Mouse (Mus musculus): ENCODE measurements around the gene Mmd. TPM values are rescaled to one million over a fixed set of nuclear protein-coding genes. Genes with fewer than 3 reads are reported as not detected.

Gene Mmd
- total RNA-seq (2014; fragmentation: Nextera tagmentation) (3.8 and 6.1 TPM in 2 replicates), total RNA-seq (2017) (10.7 and 12.0 TPM in 2 replicates), polyA plus RNA-seq (2012) (2.0 and 2.8 TPM in 2 replicates)

GRCm38 (mm10) chr11:90249025-90249650 lies at the start of gene Mmd:
Mmd (plus strand) TSS chr11:90249456.
- peaks cover 13% of the 10 kb centered on the region for H3K9me3 ChIP-seq (replicated peaks)
- DNase-seq (ENCODE audit: low spot score) (peak; percentile 78), ATAC-seq (ENCODE audit: extremely low read depth, insufficient number of reproducible peaks, low FRiP score, poor library complexity, severe bottlenecking) (peak; percentile 99)
- H3K36me3 ChIP-seq (replicated peaks), result no peaks in the 10 kb centered on the region
- H3K27me3 ChIP-seq (ENCODE audit: insufficient read depth, low read length), result no peaks in the 10 kb centered on the region; the same call in 1 of the 2 replicates
- peak within 1 kb of the TSS; percentile 76 for H3K4me3 ChIP-seq (ENCODE audit: low read depth, low read length)
- H3K4me1 ChIP-seq (ENCODE audit: insufficient read depth, low read depth, low read length), result peaks cover 9% of the 10 kb centered on the region
- TF ChIP-seq POLR2AphosphoS5 (IDR thresholded peaks at IDR 0.05; ENCODE audit: insufficient replicate concordance, low read depth, low read length) (no peak), GATA2 (IDR thresholded peaks at IDR 0.05; ENCODE audit: borderline replicate concordance, low read depth, low read length) (no peak), CTCF (IDR thresholded peaks at IDR 0.05; ENCODE audit: low read depth, low read length) (no peak), TAL1 (conservative IDR thresholded peaks at IDR 0.05; ENCODE audit: low read depth, low read length) (no peak), GATA1 (IDR thresholded peaks at IDR 0.05; ENCODE audit: borderline replicate concordance, low read length) (no peak)

DNA sequence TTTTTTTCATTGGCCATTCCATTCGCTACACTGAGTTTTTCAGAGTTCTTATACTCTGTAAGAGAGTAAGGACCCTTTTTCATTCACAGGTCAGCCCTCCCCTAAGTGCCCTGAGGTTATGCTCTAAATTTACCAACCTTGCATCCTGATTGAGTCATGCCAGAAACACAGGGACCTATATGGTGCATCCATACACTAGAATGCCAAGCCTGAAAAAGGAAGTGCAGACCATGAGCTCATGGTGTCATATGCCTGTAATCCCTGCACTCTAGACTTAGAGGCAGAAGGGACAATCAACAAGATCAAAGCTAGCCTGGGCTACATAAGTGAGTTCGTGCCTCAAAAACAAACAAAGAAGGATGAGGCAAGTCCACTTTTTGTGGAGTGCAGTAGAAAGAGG lies 48.4 kb upstream of the Mmd start:
- no peak for ATAC-seq (ENCODE audit: extremely low read depth, insufficient number of reproducible peaks, low FRiP score, poor library complexity, severe bottlenecking)
- H3K27me3 ChIP-seq (ENCODE audit: insufficient read depth, low read length), result no peaks in the 10 kb centered on the region

GRCm38 (mm10) chr11:90214246-90214645 lies 35.0 kb upstream of the Mmd start:
- no peak for ATAC-seq (ENCODE audit: extremely low read depth, insufficient number of reproducible peaks, low FRiP score, poor library complexity, severe bottlenecking)

More for the DNA sequence above, 48.4 kb upstream of the Mmd start:
- no peaks in the 10 kb centered on the region for H3K4me1 ChIP-seq (ENCODE audit: insufficient read depth, low read depth, low read length)
- TF ChIP-seq POLR2AphosphoS5 (IDR thresholded peaks at IDR 0.05; ENCODE audit: insufficient replicate concordance, low read depth, low read length) (no peak), TAL1 (conservative IDR thresholded peaks at IDR 0.05; ENCODE audit: low read depth, low read length) (no peak), GATA1 (IDR thresholded peaks at IDR 0.05; ENCODE audit: borderline replicate concordance, low read length) (no peak), GATA2 (IDR thresholded peaks at IDR 0.05; ENCODE audit: borderline replicate concordance, low read depth, low read length) (no peak), CTCF (IDR thresholded peaks at IDR 0.05; ENCODE audit: low read depth, low read length) (no peak)
- H3K9me3 ChIP-seq (replicated peaks), result peaks cover 3% of the 10 kb centered on the region
- H3K4me3 ChIP-seq (ENCODE audit: low read depth, low read length), result no peak overlapping the region
- no peak for DNase-seq (ENCODE audit: low spot score)
- no peaks in the 10 kb centered on the region for H3K36me3 ChIP-seq (replicated peaks)

GRCm38 (mm10) chr11:90220022-90220645 lies 29.1 kb upstream of the Mmd start:
- ATAC-seq (ENCODE audit: extremely low read depth, insufficient number of reproducible peaks, low FRiP score, poor library complexity, severe bottlenecking) (no peak; the same call in 1 of the 2 replicates), DNase-seq (ENCODE audit: low spot score) (no peak)
- Histone ChIP-seq H3K36me3 (replicated peaks) (no peaks in the 10 kb centered on the region), H3K4me1 (ENCODE audit: insufficient read depth, low read depth, low read length) (peaks cover 6% of the 10 kb centered on the region), H3K4me3 (ENCODE audit: low read depth, low read length) (no peak overlapping the region), H3K9me3 (replicated peaks) (peaks cover under 1% of the 10 kb centered on the region; the same call in 1 of the 2 replicates), H3K27me3 (ENCODE audit: insufficient read depth, low read length) (no peaks in the 10 kb centered on the region)
- TF ChIP-seq POLR2AphosphoS5 (IDR thresholded peaks at IDR 0.05; ENCODE audit: insufficient replicate concordance, low read depth, low read length) (no peak), TAL1 (conservative IDR thresholded peaks at IDR 0.05; ENCODE audit: low read depth, low read length) (no peak), CTCF (IDR thresholded peaks at IDR 0.05; ENCODE audit: low read depth, low read length) (no peak), GATA2 (IDR thresholded peaks at IDR 0.05; ENCODE audit: borderline replicate concordance, low read depth, low read length) (no peak), GATA1 (IDR thresholded peaks at IDR 0.05; ENCODE audit: borderline replicate concordance, low read length) (no peak)

More at GRCm38 (mm10) chr11:90214246-90214645, 35.0 kb upstream of the Mmd start:
- H3K27me3 ChIP-seq (ENCODE audit: insufficient read depth, low read length), result no peaks in the 10 kb centered on the region
- H3K36me3 ChIP-seq (replicated peaks), result no peaks in the 10 kb centered on the region
- no peaks in the 10 kb centered on the region for H3K9me3 ChIP-seq (replicated peaks)
- no peaks in the 10 kb centered on the region for H3K4me1 ChIP-seq (ENCODE audit: insufficient read depth, low read depth, low read length)
- no peak overlapping the region for H3K4me3 ChIP-seq (ENCODE audit: low read depth, low read length)
- DNase-seq (ENCODE audit: low spot score), result no peak
- TF ChIP-seq TAL1 (conservative IDR thresholded peaks at IDR 0.05; ENCODE audit: low read depth, low read length) (no peak), POLR2AphosphoS5 (IDR thresholded peaks at IDR 0.05; ENCODE audit: insufficient replicate concordance, low read depth, low read length) (no peak), GATA2 (IDR thresholded peaks at IDR 0.05; ENCODE audit: borderline replicate concordance, low read depth, low read length) (no peak), CTCF (IDR thresholded peaks at IDR 0.05; ENCODE audit: low read depth, low read length) (no peak), GATA1 (IDR thresholded peaks at IDR 0.05; ENCODE audit: borderline replicate concordance, low read length) (no peak)

GRCm38 (mm10) chr11:90220750-90221149 lies 28.5 kb upstream of the Mmd start:
- no peak for DNase-seq (ENCODE audit: low spot score)
- H3K9me3 ChIP-seq (replicated peaks), result peaks cover 6% of the 10 kb centered on the region
- TF ChIP-seq TAL1 (conservative IDR thresholded peaks at IDR 0.05; ENCODE audit: low read depth, low read length) (no peak), CTCF (IDR thresholded peaks at IDR 0.05; ENCODE audit: low read depth, low read length) (no peak), POLR2AphosphoS5 (IDR thresholded peaks at IDR 0.05; ENCODE audit: insufficient replicate concordance, low read depth, low read length) (no peak), GATA1 (IDR thresholded peaks at IDR 0.05; ENCODE audit: borderline replicate concordance, low read length) (no peak), GATA2 (IDR thresholded peaks at IDR 0.05; ENCODE audit: borderline replicate concordance, low read depth, low read length) (no peak)
- H3K36me3 ChIP-seq (replicated peaks), result no peaks in the 10 kb centered on the region
- H3K27me3 ChIP-seq (ENCODE audit: insufficient read depth, low read length), result no peaks in the 10 kb centered on the region
- no peak overlapping the region for H3K4me3 ChIP-seq (ENCODE audit: low read depth, low read length)
- H3K4me1 ChIP-seq (ENCODE audit: insufficient read depth, low read depth, low read length), result peaks cover 9% of the 10 kb centered on the region
- no peak for ATAC-seq (ENCODE audit: extremely low read depth, insufficient number of reproducible peaks, low FRiP score, poor library complexity, severe bottlenecking)

DNA sequence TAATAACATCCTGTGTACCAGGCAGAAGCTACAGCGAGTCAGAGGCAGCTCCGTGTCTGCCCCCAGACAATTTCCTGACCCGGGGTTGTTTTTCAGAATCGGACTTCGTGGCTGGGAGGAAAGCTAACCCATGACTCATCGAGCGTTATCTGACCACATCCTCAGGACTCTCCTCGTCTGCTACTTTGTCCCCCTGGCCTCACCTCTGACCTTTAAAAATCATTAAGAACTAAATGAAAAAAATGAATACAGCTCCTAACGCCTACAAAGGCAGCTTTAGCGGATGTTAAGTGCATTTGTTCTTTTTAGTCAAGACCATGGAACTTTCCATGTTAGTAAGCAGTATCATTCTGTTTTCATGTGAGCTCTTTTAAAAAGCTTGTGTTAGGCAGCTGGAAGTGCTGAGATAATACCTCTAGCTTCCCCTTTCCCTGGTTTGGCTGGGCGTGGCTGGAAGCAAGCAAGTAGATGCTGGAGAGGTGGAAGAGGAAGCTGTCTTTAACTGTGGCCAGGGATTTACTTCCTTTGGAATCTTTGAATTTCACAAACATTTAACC lies 24.3 kb upstream of the Mmd start:
- H3K4me3 ChIP-seq (ENCODE audit: low read depth, low read length), result no peak overlapping the region
- ATAC-seq (ENCODE audit: extremely low read depth, insufficient number of reproducible peaks, low FRiP score, poor library complexity, severe bottlenecking) (peak; percentile 47), DNase-seq (ENCODE audit: low spot score) (peak; percentile 8)

More for the DNA sequence above, 24.3 kb upstream of the Mmd start:
- H3K36me3 ChIP-seq (replicated peaks), result no peaks in the 10 kb centered on the region
- TF ChIP-seq TAL1 (conservative IDR thresholded peaks at IDR 0.05; ENCODE audit: low read depth, low read length), result no peak
- no peak for TF ChIP-seq GATA2 (IDR thresholded peaks at IDR 0.05; ENCODE audit: borderline replicate concordance, low read depth, low read length)
- no peak for TF ChIP-seq CTCF (IDR thresholded peaks at IDR 0.05; ENCODE audit: low read depth, low read length)
- TF ChIP-seq POLR2AphosphoS5 (IDR thresholded peaks at IDR 0.05; ENCODE audit: insufficient replicate concordance, low read depth, low read length), result no peak
- no peak for TF ChIP-seq GATA1 (IDR thresholded peaks at IDR 0.05; ENCODE audit: borderline replicate concordance, low read length)
- H3K27me3 ChIP-seq (ENCODE audit: insufficient read depth, low read length), result no peaks in the 10 kb centered on the region
- H3K4me1 ChIP-seq (ENCODE audit: insufficient read depth, low read depth, low read length), result peaks cover 11% of the 10 kb centered on the region
- peaks cover 13% of the 10 kb centered on the region for H3K9me3 ChIP-seq (replicated peaks)

All from G1E (cell line).